Mouse (Mus musculus) left cerebral cortex, postnatal 10 days (tissue): ENCODE measurements around the gene Ambp. TPM values are rescaled to one million over a fixed set of nuclear protein-coding genes. Genes with fewer than 3 reads are reported as not detected.

Source experiments
- DNase-seq, 2 experiments: peaks; one replicate each; pipeline ENCODE4 v3.0.0; 2021 to 2022; ENCODE audit warnings: low spot score in 2 of 2, mixed read lengths in 1 of 2; ENCODE audit errors: extremely low spot score in 1 of 2
- intact Hi-C: fragments of 180-260 bp; cut with DNase I; formaldehyde crosslinking; loops from one replicate; pipeline ENCODE4 v1.15.1; 2025
- total RNA-seq, 2 experiments: library from RNA; stranded (reverse); gene quantifications; 2 replicates each; pipeline ENCODE4 v1.2.3; 2021

Gene Ambp
- total RNA-seq, result not detected

DNA sequence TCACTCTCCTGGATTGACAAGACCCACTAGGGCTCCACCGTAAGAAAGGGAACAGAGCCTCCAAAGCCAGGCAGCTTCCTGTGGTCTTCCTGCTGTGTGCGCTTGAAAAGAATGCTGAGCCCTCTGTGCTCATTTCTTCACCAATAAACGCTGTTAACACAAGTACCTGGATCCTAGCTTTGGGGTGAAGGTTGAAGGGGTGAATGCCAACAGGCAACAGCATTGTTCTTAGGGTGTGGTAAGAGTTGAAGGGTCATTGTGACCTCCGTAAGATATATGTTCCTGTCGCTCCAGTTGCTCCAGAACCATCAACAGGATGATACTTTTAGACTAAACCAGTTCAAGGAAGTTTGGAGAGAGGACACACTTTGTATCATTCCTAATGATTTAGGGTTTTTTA lies at the start of gene Ambp:
TSS of gene Ambp (minus strand) at position 101 of the 400 bp plus-strand sequence.
- intact Hi-C loops, result loop anchor here (5.0 to 10.0 kb wide), 2 partner anchors 253 to 790 kb away; no protein-coding TSS in a partner anchor

DNA sequence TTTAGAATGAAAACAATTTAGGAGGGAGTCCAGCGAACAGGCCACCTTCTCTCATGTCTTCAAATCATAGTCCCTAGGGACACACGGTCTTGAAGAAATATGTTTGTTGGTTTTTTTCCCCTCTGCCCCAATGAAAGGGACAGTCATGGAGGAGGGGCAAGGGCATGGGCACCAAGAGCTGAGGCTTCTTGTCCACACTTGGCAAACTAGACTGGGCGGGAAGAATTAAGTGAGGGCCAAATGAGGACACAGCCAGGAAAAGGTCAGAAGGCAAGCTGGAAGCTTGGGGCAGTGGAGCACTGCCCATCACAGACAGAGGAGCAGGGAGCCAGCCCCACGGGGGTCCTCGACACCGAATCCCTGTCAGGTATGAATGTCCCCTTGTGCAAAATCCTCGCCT lies 49.3 kb upstream of the Ambp start:
- intact Hi-C loops, result no loop called here
- no peak for DNase-seq

More for the DNA sequence above, at the start of gene Ambp:
- DNase-seq, result no peak

DNA sequence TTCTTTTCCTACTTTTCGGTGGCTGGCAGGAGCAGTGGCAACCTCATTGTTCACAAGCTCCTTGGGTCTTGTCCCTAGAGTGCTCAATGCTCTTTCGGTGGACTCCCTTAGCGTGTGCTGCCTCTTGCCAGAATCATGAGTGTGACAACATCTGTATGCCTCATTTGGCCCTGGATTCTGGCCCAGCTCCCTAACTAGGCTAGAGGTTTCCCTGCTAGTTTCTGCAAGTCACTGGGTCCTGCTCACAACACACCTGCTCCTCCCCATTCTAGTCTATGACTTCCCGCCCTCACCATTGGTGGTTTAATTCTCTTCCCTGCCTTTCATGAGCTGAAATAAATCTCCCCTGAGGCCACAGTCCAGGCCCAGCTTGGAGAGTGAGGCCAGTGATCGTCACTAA lies 44.8 kb upstream of the Ambp start:
- DNase-seq, result no peak
- intact Hi-C loops, result no loop called here

DNA sequence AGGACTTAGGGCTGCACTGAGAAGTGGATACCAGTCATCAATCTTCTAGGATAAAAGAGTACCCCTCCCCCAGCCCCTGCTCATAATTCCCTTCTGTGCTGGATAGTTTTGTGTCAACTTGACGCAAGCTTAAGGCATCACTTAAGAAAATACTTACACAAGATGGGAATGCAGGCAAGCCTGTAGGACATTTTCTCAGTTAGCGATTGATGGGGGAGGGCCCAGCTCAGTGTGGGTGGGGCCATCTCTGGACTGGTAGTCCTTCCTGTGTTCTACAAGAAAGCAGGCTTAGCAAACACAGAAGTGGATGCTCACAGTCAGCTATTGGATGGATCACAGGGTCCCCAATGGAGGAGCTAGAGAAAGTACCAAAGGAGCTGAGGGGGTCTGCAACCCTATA lies 39.8 kb upstream of the Ambp start:
- intact Hi-C loops, result no loop called here
- DNase-seq, result no peak

DNA sequence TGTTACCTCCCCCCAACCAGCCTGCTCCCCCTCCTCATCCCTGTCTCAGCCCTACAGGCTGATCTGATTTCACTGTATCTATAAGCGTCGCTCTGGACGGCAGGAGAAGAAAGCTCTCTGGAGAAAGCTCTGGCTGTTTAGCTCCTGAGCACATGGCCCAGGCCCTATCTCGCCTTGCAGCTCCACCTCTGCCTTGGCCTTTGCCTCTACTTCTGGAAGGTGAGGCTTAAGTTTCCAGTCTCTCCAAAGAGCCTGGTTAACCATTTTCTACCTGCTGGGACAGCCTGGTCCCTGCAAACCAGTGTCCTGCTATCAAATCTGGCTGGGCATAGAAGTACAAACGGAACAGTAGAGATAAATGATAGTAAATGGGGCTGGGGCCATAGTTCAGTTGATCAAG lies 37.0 kb upstream of the Ambp start:
- DNase-seq, result no peak
- intact Hi-C loops, result no loop called here

DNA sequence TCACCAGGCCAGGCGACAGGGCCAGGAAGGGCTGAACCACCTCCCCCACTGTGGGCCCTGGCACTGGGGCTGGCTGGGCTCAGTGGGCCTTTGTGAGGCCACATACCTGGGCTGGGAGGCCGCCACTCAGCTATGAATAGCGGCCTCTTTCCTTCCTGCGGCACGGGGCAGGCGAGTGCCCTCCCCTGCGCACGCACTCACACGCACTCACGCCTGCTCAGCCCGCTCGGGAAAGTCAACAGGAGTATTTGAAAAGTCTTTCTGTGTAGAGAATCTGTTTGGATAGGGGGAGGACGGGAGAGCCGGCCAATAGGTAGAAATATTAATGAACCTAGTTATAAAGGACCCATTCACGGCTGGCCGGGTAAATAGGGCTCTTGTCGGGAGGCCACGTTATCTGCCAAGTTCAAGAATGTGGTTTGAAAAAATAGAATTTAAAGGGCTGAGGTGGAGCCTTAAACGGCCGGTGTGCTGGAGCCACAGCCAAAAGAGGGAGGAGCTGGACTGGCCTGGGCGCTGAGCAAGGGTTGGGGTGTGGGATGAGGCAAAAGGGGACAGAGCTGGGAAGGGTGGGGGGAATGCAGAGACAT lies 31.8 kb upstream of the Ambp start:
- DNase-seq, result peak in 1 of 2 experiments; percentile 13
- intact Hi-C loops, result loop anchor here (5.0 kb wide), 1 partner anchor 131 kb away; no protein-coding TSS in a partner anchor

DNA sequence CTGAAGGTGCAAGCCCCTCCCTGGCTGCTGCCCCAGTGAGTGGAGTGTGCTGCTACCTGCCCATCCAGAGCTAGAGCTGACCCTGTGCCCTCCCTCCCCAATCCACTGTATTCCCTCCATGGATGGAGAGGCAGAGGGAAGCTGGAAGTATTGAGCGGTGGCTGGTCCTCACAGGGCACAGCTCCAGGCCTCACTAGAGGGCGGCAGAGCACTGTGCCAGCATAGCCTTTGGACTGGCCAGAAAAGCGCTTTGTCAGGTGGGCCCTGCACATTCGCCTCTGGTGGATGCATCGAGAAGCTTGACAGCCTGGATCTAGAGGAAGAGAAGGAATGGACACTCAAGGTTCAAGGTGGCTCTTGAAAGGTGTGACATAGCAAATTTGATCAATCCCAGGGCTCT lies 27.0 kb upstream of the Ambp start:
- intact Hi-C loops, result no loop called here
- peak; percentile 52 to 77 for DNase-seq

DNA sequence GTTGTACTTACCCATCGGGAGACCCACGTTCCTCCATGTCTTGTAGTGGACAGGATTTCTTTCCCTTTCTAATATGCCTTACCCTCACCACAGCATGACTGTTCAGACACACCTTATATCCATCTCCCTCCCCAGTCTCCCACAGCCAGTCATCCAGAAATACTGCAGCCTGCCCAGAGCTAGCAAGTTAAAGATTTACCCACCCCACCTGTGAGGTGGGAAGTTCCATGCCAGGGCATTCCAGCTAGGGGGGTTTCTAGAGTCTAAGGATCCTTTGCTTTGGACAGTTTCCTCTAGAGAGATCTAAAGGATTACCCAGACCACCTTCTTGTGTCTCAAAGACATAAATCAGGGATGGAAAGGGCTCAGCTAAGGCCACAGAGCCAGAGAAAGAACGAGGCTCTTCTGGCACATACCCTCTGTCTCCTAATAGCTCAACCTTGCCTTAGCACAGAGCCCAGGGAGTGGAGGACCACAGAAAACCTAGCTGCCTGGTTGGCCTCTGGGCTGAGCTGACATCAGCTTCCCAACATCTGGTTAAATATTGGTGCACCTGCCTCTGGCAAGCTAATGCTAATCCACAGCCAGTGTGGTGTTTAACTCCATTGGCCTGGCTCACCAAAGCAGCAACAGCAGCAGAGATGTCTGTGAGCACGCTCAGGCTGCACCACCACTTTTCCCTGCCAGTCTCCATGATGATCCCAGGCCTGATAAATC lies 17.5 kb upstream of the Ambp start, which contains the start of gene Kif12:
TSS of gene Kif12 (minus strand) at position 163 of the 717 bp plus-strand sequence.
- intact Hi-C loops, result no loop called here
- no peak for DNase-seq

DNA sequence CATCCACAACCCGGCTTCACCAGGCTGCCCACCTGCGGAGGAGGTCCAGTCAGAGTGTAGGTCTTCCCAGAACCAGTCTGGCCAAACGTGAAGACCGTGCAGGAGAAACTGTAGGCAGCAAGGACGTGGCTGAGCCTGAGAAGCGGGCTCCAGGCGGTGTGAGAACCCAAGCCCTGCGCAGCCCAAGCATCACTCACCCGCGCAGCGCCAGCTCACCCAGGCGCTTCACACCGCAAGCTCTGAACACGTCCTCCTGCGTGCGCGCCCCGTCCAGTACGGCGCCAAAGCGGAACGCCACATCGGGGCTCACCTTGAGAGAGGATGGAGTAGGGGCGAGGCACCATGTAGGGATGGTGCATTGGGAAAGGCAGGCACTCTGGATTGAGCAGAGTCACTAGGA lies 16.5 kb upstream of the Ambp start:
- no peak for DNase-seq
- intact Hi-C loops, result no loop called here

DNA sequence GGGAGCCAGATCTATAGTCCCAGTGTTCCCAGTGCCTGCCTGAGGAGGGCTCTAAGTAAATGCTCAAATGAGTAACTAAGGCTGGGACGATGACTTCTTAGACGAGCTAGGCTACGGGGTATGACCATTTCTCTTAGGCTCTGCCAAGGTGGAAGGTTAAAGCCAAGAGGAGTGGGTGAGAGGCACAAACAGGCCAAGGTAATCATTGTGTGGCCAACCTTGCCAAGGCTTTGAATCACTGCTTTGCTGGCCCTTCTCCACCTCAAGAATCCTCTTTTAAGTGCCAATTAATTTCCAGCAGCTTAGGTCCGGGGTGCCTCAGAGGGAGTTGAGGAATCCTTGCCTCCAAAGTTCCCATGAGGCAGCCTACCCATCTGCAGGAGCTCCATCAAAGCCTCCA lies 15.5 kb upstream of the Ambp start:
- no peak for DNase-seq
- intact Hi-C loops, result no loop called here

DNA sequence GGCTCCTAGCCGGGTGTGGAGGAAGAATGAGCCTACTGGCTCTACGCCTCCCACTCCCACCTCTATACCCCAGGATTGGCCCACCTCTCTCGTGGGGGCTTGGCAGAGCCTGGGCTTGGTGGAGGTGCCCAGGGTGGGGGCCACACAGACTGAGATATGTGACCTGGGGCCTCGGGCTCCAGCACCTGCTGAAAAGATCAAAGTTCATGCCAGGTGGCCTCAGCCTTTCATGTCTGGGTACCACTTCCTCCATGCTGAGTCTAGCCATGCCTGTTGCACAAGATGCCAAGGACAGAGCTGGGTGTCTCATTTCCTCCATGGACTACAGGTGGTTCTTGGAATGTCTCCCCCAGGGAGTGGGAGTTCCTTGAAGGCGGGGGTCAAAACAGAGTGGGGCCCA lies 11.7 kb upstream of the Ambp start:
- DNase-seq, result no peak
- intact Hi-C loops, result loop anchor here (5.0 kb wide), 1 partner anchor 141 kb away; no protein-coding TSS in a partner anchor

DNA sequence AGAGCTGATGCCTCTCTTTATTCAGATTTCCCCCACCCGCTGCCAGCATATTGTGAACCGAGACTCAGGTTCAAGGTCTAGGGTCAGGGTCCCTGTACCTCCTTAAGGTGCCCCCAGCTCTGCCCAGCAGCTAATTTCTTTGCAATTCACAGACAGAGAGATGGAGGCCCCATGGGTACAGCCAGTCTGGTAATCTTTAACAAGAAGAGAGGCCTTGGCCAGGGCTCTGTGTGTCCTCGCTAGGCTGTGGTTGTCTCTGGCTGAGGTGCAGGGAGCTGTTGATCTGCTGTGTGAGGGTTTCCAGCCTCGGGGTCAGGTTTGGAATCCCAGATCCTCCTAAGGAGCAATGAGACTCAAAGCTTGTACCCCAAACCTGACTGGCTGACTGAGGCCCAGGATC lies 11.0 kb upstream of the Ambp start:
- DNase-seq, result no peak
- intact Hi-C loops, result loop anchor here (5.0 kb wide), 1 partner anchor 142 kb away; no protein-coding TSS in a partner anchor

DNA sequence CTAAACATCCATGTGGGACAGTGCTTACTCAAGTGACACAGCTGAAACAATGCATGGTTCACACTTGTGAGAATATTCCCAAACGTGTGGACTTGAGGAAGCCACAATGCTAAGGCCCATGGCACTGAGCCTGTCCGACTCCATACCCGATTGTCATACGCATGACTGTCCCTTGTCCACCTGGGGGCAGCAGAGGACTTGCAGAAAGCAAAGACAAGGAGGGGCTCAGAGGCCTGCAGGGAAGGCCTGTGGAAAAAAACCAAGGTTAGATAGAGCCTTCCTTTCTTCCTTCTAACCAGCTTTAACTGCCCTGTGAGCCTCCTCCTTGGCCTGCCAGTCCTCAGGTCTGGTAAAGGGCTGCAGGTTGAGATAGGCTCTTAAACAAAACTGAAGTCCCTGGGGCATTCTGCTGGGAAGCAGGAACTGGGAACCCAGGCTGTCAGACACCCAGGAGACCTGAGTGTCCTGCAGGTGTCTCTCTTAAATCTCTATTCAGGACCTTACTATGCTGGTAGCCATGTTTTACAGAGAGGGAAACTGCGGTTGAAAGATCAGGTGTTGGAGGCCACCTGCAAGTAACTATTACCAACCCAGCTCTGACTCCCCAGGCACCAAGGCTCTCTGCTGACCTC lies 4.5 kb upstream of the Ambp start:
- peak; percentile 82 to 92 for DNase-seq
- intact Hi-C loops, result loop anchor here (5.0 to 10.0 kb wide), 2 partner anchors 248 to 786 kb away; no protein-coding TSS in a partner anchor

DNA sequence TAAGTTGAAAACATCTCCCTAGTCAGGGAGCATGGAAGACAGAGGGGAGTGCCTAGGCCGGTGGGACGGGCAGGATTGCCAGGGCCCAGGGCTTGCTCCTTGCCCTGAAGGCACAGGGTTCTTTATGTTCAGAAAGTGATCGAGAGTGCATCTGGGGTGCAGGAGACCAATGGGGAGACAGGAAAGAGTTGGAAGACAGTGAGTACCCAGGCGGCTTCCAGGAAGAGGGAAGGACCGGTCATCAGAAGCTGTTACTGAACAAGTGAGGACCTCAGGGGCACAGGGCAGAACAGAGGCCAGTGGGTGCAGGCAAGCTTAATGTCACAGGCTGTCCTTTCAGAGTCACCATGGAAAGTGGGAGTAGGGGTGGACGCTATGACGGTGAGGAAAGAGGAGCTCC lies 3.6 kb upstream of the Ambp start:
- intact Hi-C loops, result loop anchor here (5.0 to 10.0 kb wide), 2 partner anchors 249 to 787 kb away; no protein-coding TSS in a partner anchor
- no peak for DNase-seq

DNA sequence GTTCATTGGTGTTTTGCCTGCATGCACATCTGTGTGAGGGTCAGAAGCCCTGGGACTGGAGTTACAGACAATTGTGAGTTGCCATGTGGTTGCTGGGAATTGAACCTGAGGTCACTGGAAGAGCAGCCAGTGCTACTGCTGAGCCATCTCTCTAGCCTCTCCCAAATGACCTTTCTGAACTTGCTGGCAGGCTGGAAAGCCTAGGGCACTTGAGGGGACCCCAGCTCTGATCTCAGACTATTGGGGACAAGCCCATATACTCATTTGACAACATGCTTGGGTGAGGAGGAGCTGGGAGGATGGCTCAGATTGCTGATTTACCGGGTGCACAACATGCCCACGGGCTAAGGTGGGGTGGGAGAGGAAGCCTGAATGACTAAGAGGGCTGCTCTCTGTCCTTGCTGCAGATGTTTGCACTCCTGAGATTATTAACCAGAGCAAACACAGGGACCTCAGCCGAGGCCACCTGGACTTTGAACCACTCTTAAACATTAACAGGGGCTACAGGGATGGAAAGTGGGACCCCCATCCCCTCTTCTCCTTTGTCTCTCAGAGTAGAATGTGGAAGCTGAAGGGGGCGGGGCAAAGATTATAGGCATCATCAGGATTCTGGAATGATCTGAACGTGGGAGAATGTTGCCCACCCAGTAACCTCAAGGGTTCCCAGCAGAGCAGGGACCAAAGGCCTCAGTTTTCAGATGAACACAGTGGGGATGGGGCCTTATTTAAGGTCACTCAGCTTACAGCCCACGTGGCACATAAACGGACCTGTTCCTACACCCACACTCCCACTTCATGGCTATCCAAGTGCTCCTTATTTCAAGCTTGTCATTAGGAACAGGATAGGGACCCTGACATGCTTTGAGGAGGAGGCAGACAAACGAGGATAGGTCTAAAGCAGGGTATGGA lies 2.4 kb upstream of the Ambp start:
- intact Hi-C loops, result loop anchor here (5.0 to 10.0 kb wide), 2 partner anchors 250 to 788 kb away; no protein-coding TSS in a partner anchor

DNA sequence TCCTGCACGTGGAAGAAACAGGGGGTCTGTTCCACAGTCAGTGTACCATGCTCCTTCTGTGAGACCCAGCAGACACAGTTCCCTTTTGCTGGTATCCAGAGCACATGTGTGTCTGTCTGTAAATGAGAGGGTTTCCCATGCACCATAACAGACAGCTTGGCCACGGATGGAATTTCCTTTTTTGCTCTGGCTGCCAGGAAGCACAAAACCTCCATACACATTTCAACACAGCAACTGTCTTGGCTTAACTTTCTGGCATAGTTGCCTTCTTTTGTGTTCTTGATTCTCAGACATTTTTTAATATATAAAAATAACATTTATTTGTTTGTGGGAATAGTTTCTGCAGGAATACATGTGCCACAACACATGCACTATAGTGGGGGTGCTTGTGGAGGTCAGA lies 997 bp upstream of the Ambp start:
- DNase-seq, result no peak
- intact Hi-C loops, result loop anchor here (5.0 to 10.0 kb wide), 2 partner anchors 252 to 789 kb away; no protein-coding TSS in a partner anchor

More for the DNA sequence above, 2.4 kb upstream of the Ambp start:
- DNase-seq, result no peak

DNA sequence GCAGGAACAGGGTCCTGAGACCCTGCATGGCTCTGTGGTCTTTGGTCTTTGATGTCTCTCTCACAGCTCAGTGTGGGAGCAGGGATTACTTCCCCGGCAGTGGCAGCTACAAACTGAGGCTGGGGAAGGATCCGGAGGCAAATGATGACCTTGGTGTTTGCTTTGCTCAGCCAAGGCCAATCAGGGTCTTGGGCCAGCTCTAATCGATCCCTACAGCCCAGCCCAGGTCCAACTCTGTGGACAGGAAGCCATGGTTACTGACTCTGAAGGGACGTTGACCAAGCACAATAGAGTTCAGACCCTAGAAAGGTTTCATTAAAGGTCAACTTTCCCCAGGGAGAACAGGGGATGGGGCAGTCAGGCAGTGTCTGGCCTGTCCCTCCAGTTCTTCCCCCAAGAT lies 571 bp downstream of the Ambp start:
- intact Hi-C loops, result loop anchor here (10.0 kb wide), 1 partner anchor 791 kb away; no protein-coding TSS in a partner anchor
- no peak for DNase-seq

DNA sequence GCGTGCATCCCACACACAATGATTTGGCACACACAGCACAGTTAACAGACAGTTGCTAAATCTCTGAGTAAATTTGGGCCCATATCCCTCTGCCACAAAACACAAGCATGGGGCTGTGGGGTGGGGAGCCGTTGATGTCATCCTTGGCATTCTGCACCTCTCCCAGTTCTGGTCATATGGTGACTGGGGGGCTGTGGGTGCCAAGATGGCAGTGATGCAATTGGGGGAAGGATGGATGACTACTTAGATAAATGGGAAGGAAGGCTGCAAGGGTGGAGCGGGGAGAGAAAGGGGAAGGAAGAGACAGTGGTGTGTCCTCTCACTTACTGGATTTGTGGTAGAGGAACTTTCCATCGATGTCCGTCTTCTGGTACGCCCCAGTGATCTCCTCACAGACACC lies 3.5 kb downstream of the Ambp start:
- intact Hi-C loops, result loop anchor here (10.0 kb wide), 1 partner anchor 794 kb away; no protein-coding TSS in a partner anchor

More for the DNA sequence above, 3.5 kb downstream of the Ambp start:
- DNase-seq, result no peak
